Mouse (Mus musculus) lung, adult 2 months (tissue): ENCODE results near the gene Nup133. TPM values are rescaled to one million over a fixed set of nuclear protein-coding genes. Genes with fewer than 3 reads are reported as not detected.

ENCODE experiments used
- DNase-seq: peaks from one replicate; pipeline ENCODE4 v3.0.0; 2022
- H3K4me1 ChIP-seq: fragments of 200-500 bp; 2 replicates; pipeline ENCODE4 v1.6.1; 2011; ENCODE audit warnings: low read length; ENCODE audit not compliant: control insufficient read depth, insufficient read depth
- H3K4me3 ChIP-seq: fragments of 200-500 bp; replicated peaks from 2 replicates; pipeline ENCODE3; 2011; ENCODE audit warnings: low read depth, mild to moderate bottlenecking, control low read depth, low read length; ENCODE audit errors: extremely low read depth
- CTCF ChIP-seq: fragments of 200-500 bp; IDR thresholded peaks from 2 replicates; pipeline ENCODE4 v1.5.1; 2011; ENCODE audit warnings: mild to moderate bottlenecking, low read length, control low read depth; ENCODE audit not compliant: insufficient read depth
- POLR2A ChIP-seq: fragments of 200-500 bp; IDR thresholded peaks from 2 replicates; pipeline ENCODE4 v1.6.1; 2011; ENCODE audit warnings: low read depth, mild to moderate bottlenecking, control low read depth, low read length, borderline replicate concordance; ENCODE audit errors: extremely low read depth
- WGBS: fragments of 180-500 bp; shearing (Covaris S2); methylation state at CpG from one replicate; pipeline ENCODE4 v1.1.7; 2018; 5-methylcytosine and 5-hydroxymethylcytosine counted together
- polyA plus RNA-seq: library from polyadenylated mRNA; depleted of rRNA; stranded (reverse); fragments of >200 nt; gene quantifications from 2 replicates; pipeline ENCODE4 v1.2.3, GENCODE M21; 2012

Gene Nup133
- polyA plus RNA-seq, 1 experiment, result 10.8 TPM

DNA sequence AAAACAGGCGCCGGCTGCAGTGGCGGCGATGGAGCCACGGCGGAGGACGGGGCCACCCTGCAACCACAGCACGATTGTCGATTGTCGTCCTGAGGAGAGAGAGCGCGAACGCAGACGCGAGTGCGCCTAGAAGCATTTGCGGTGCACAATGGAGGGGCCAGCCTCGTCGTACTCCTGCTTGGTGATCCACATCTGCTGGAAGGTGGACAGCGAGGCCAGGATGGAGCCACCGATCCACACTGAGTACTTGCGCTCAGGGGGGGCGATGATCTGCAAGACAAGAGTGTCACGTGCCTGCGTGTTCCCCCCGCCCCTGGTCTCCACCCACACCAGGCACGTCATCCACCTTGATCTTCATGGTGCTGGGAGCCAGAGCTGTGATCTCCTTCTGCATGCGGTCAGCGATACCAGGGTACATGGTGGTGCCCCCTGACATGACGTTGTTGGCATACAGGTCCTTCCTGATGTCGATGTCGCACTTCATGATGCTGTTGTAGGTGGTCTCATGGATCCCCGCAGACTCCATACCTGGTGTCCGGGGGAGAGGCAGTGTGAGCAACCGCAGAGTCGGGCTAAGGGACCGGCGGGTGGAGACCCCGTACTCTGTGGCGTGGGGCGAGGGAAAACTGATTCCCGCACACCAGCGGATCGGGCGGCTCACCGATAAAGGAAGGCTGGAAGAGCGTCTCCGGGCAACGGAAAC, 57.0 kb downstream of the Nup133 start:
- 4% methylated on average over 49 of the region's 49 CpGs for WGBS
- no peak for DNase-seq
- H3K4me3 ChIP-seq, result no peak overlapping the region
- TF ChIP-seq POLR2A (no peak), CTCF (no peak)
- H3K4me1 ChIP-seq, result no peaks in the 10 kb centered on the region

DNA sequence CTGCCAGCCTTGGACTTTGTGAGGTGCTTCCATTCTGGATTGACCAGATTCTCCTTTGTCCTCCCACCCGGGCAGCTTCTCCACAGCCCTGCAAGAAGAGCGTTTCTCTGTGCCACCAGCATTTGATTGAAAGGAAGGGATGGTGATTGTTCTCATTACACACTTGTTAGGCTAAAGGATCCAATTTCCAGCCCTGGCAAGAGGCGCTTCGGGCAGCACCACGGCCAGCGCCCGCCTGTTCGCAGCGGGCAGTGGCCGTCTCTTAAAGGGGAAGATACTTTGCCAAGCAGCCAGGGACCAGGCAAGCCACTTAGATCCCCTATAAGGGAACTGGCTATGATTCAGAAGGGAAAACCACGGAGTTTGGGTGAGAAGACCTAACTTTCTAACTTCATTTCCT, 57.8 kb downstream of the Nup133 start:
- DNase-seq, result no peak
- no peak for TF ChIP-seq CTCF
- no peak for TF ChIP-seq POLR2A
- no peak overlapping the region for H3K4me3 ChIP-seq
- WGBS, result under 1% methylated on average over 11 of the region's 11 CpGs
- no peaks in the 10 kb centered on the region for H3K4me1 ChIP-seq

DNA sequence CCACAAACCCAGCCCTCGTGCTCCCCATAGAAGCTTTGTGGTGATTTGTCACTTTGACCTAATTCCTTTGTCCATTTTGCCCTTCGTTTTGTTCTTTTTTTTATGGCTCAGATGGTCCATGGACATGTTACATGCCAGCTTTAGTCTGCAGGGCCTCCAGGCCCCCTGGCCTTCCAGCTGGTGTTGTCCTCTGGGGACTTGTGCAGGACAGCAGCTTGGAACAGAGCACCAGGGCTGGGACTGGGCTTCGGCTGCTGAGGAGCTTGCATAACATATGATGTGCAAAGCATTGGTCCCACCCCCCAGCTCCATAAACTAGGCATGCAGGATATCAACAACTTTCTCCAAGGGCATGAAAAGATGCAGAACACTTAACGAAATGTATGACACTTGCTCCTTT, 59.3 kb downstream of the Nup133 start:
- no peak for TF ChIP-seq POLR2A
- no peak for TF ChIP-seq CTCF
- Histone ChIP-seq H3K4me3 (no peak overlapping the region), H3K4me1 (no peaks in the 10 kb centered on the region)
- DNase-seq, result no peak
- WGBS, result 57% methylated on average over 4 of the region's 4 CpGs

DNA sequence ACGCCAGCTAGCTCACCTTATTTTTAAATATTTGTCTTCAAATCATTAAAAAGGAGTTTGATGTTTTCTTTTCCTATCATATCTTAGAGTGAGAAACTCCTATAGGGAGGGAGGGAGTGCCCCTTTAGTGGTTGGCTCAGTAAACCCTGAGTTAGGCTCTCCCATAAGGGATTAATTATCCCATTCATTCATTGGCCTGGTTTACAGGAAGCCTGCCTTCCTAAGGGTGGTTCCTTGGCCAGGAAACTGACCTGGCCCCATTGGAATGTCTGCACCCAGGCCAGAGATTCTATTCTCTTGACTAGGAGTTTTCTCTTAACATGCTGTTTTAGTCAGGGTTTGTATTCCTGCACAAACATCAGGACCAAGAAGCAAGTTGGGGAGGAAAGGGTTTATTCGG, 61.1 kb downstream of the Nup133 start:
- no peaks in the 10 kb centered on the region for H3K4me1 ChIP-seq
- 80% methylated on average over 2 of the region's 2 CpGs for WGBS
- TF ChIP-seq CTCF, result no peak
- no peak for TF ChIP-seq POLR2A
- DNase-seq, result no peak
- H3K4me3 ChIP-seq, result no peak overlapping the region

DNA sequence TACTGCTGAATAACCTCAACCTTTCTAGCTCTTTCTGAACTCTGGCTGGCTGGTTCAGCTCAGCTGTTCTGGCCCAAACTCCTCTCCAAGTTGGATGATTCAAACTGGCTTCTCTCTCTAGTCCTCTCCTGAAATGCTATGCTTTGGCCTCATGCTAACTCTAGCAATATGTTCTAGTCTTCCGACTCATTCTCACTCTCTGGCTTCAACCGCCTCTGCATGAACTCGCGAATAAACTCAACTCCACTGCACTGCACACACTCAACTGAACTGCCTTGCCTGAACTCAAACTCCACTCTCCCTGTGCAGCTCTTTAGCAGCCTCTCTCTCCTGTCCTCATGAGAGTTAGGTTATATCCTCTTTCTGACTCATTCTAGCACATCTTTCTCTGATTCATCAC, 61.9 kb downstream of the Nup133 start:
- TF ChIP-seq CTCF (no peak), POLR2A (no peak)
- WGBS, result 95% methylated on average over 4 of the region's 4 CpGs
- DNase-seq, result no peak
- Histone ChIP-seq H3K4me3 (no peak overlapping the region), H3K4me1 (no peaks in the 10 kb centered on the region)

DNA sequence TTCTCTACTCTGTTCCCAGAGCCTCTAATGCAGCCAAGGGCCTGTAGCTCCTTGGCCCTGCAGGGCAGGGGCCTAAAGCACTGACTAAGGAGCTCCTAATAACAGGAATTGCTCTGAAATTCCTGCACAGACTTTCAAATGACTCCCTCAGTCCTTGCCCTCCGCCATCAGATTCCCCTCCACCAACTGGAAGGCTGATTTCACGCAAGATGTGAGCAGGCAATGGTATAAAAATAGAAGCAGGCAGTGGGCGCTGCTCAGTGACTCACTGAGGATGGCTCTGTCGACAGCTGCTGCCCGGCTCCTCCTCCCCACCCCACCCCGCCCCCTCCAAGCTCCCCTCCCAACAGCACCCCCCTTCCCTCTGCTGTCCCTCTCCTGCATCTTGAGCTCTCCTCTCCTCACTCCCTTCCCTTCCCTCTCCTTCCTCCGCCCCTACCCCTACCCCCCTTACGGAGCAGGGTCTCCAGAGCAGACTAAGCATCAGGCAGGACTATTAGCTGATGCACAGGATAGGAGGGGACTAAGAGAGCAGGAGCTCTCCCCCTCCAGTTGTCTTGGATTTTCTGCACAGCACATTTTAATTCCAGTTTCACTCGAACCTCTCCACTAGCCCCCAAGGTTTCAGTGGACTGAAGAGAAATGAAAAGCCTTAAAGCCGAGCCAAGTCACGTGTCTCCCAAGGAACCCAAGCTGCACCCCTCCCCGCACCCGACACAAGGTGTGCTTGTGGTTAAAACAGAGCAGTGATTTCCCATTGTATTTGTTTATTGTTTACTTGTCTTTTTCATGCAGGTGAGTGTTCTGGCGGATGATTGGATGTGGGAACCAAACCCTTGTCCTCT, 64.1 kb downstream of the Nup133 start:
- WGBS, result 9% methylated on average over 14 of the region's 14 CpGs
- H3K4me3 ChIP-seq, result no peak overlapping the region
- H3K4me1 ChIP-seq, result no peaks in the 10 kb centered on the region
- TF ChIP-seq CTCF (no peak), POLR2A (no peak)
- no peak for DNase-seq

DNA sequence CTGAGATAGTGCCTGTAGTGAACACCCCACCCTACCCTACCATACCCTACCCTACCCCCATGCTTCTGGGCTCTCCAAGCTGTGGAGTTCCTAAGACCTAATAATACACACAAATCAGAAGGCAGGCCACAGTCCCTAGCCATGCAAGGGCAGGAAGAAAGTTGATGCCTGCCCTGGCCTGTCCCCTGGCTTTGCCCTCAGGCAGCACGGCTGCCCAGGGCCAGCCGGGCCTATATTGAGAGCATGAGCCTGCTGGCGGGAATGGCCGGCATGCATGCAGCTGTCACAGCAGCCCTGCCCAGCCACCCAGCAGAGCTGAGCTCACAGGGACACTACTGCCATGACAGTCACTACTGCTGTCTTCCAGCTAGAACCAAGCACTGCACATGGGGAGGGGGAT, 66.0 kb downstream of the Nup133 start:
- WGBS, result 83% methylated on average over 4 of the region's 4 CpGs
- no peak for TF ChIP-seq POLR2A
- TF ChIP-seq CTCF, result no peak
- no peak for DNase-seq

DNA sequence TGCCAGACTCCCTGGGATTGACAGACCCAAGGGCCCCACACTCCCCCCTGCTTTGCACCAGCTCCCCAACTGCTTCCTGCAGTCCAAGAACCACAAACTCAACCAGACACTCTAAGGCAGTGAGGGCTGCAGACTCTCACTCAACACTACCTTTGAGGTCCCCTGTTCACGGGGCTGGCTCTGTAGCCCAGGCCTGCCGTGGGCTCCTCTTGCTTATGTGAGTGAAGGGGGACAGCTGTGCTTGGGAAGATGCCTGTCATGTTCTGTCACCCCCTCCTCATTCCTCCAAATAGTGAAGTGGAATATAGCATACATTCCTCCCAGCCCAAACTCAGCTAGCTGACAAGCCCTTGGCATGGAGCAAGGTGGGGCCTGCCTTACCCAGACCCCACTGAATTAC, 66.7 kb downstream of the Nup133 start:
- WGBS, result 53% methylated on average over 2 of the region's 2 CpGs

More for the DNA sequence above, 66.0 kb downstream of the Nup133 start:
- H3K4me3 ChIP-seq, result no peak overlapping the region
- no peaks in the 10 kb centered on the region for H3K4me1 ChIP-seq

DNA sequence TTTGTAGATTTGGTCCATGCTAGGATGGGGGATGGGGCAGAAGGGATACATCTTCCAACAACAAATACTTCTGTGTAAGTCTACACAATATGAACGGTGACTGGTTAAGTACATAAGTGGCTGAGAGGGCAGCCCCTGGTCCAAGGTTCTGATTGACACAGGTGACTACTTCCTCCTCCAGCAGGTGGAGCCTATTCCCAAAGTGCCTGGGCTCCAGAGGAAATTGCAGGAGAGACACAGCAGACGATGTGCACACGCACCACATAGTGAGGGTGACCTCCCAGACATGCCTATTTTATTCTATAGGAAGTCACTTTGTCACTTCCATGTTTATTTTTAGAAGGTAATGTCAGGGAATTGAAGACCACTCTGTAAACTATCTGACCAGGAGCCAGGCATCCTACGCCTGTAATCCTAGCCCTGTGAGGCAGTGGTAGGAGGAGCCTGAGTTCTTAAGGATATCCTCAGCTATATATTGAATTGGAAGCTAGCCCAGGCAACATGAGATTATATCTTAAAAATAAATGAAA, 68.2 kb downstream of the Nup133 start:
- no peak overlapping the region for H3K4me3 ChIP-seq
- TF ChIP-seq POLR2A (no peak), CTCF (no peak)
- no peaks in the 10 kb centered on the region for H3K4me1 ChIP-seq
- DNase-seq, result no peak
- WGBS, result 27% methylated on average over 4 of the region's 4 CpGs

More for the DNA sequence above, 66.7 kb downstream of the Nup133 start:
- H3K4me1 ChIP-seq, result no peaks in the 10 kb centered on the region
- no peak for DNase-seq
- H3K4me3 ChIP-seq, result no peak overlapping the region
- TF ChIP-seq POLR2A (no peak), CTCF (no peak)

DNA sequence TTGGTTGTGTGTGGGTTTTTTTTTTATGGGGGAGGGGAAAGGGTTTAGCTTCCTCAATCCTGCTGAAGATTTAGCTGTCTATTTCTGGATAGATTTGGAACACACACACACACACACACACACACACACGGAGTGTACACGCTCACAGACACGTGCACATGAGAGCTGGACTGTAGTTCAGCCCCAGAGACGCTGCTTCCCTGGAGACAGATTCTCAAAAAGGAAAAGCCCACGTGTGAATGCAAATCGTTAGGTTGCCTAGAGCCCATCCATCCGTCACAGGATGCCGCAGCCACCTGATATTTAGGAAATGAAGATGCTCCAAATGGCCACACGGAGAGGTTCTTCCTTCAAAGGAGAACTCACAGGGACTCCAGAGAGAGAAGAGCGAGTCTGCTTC, 68.8 kb downstream of the Nup133 start:
- no peak for DNase-seq
- TF ChIP-seq POLR2A (no peak), CTCF (no peak)
- 57% methylated on average over 10 of the region's 10 CpGs for WGBS

More for the DNA sequence above, 68.8 kb downstream of the Nup133 start:
- Histone ChIP-seq H3K4me1 (no peaks in the 10 kb centered on the region), H3K4me3 (no peak overlapping the region)
